Mouse (Mus musculus) macrophage (primary cell): ENCODE measurements around the gene Ccdc134. TPM values are rescaled to one million over a fixed set of nuclear protein-coding genes. Genes with fewer than 3 reads are reported as not detected.

Experiments used
- H3K27ac ChIP-seq: fragments of 350-480 bp; formaldehyde crosslinking; 2 replicates; pipeline ENCODE4 v1.9.0; 2021
- H3K36me3 ChIP-seq: fragments of 350-480 bp; formaldehyde crosslinking; 2 replicates; pipeline ENCODE4 v1.9.0; 2021; ENCODE audit errors: inconsistent target
- H3K4me3 ChIP-seq: fragments of 350-480 bp; formaldehyde crosslinking; 2 replicates; pipeline ENCODE4 v1.9.0; 2021; ENCODE audit errors: inconsistent target
- H3K79me2 ChIP-seq: fragments of 350-480 bp; formaldehyde crosslinking; 2 replicates; pipeline ENCODE4 v1.9.0; 2021; ENCODE audit errors: inconsistent target
- WGBS: methylation state at CpG from one replicate; pipeline ENCODE4 v1.1.7; 2026; ENCODE audit warnings: inconsistent platforms; ENCODE audit not compliant: missing documents; 5-methylcytosine and 5-hydroxymethylcytosine counted together
- polyA plus RNA-seq: library from polyadenylated mRNA; stranded (reverse); fragments of 250-400 nt; gene quantifications from 3 replicates; pipeline ENCODE4 v1.2.4, GENCODE M21; 2018; ENCODE audit warnings: inconsistent platforms

Gene Ccdc134
- polyA plus RNA-seq, 1 experiment from 2014 or later, result 6.6 TPM

DNA sequence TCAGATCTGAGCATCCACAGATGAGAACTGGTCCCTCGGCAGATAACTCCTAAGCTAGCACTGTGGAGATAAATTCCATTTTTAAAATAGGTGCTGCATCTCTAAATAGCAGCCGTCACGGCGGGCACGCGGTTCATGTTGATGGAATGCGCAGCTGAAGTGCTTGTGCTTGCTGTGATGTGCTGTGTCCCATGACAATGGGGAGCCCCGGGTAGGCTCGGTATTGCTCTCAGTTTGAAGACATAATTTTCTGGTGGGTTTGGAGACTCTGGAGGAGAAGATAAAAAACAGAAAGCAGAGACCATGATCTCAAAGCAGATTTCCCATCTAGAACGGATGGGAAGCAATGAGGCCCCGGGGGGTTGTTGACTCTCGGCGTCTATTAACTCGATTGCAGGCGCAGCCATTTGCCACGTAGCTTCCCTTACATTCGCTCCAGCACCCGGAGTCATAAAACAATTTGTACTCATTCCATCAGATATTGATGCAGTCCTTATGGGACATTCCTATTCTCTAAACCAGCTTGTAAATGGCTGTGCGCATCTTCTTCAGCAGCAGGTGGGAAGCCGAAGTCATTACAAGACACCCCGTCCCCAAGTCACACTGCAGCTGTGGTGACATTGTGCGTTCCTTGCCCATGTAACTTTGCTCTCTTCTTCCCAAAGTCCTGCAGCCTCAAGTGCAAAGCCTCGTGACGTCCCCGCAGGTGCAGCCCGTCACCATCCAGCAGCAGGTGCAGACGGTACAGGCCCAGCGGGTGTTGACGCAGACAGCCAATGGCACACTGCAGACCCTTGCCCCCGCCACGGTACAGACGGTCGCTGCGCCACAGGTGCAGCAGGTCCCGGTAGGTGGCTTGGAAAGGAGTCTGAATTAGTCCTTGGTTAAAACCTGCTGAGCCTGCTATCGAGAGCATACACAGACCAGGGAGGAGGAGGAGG, 43.0 kb downstream of the Ccdc134 start:
- WGBS, result 94% methylated on average over 36 of the region's 36 CpGs
- Histone ChIP-seq H3K36me3 (peaks cover 56% of the 10 kb centered on the region), H3K79me2 (peaks cover 51% of the 10 kb centered on the region), H3K27ac (no peak overlapping the region), H3K4me3 (no peak overlapping the region)

DNA sequence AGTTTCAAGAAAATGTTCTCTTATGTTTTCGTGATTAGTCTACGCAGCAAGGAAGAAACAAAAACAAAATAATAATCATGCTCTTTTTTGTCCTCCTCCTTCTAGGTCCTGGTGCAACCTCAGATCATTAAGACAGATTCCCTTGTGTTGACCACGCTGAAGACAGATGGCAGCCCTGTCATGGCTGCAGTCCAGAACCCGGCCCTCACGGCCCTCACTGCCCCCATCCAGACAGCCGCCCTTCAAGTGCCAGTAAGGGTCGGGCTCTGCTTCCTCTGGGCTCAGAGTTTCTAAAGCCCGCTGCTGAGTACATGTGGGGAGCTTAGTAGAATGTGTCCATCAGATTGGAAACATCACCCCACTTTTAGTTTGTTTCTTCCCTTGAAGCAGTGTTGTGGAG, 44.9 kb downstream of the Ccdc134 start:
- Histone ChIP-seq H3K36me3 (peaks cover 74% of the 10 kb centered on the region), H3K79me2 (peaks cover 32% of the 10 kb centered on the region), H3K27ac (no peak overlapping the region), H3K4me3 (no peak overlapping the region)
- 85% methylated on average over 8 of the region's 8 CpGs for WGBS

- Histone ChIP-seq H3K27ac (no peak overlapping the region), H3K36me3 (peaks cover 94% of the 10 kb centered on the region), H3K79me2 (peaks cover 8% of the 10 kb centered on the region), H3K4me3 (no peak overlapping the region)
- WGBS, result 97% methylated on average over 9 of the region's 9 CpGs
Measured at GRCm38 (mm10) chr15:82175091-82175490, 47.4 kb downstream of the Ccdc134 start.

DNA sequence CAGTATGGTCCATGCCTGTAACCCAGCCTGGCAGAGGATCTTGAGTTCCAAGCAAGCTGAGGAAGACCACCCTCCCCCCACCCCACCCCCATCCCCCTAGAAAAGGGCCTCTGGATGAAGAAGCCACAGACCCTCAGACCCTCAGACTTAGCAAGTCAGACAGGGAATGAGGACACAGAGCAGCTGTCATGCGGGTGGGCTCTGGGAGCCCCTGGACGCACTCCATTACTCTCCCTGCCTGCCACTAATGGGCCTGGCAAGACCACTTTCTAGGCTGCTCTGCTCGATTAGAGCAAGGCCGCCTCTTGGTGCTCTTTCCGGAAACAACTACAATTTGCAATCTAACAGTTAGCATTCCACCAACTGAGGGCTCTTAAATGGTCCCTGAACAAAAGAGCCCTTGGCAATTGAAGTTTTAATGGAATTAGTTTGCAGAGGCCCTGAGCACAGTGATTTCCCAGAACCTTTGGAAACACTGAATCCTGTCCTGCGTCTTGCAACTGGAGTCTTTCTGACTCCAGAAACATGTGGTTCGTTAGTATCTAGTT, 50.1 kb downstream of the Ccdc134 start:
- Histone ChIP-seq H3K36me3 (peaks cover 94% of the 10 kb centered on the region), H3K79me2 (no peaks in the 10 kb centered on the region), H3K4me3 (no peak overlapping the region), H3K27ac (no peak overlapping the region)
- 94% methylated on average over 7 of the region's 7 CpGs for WGBS

- 93% methylated on average over 4 of the region's 5 CpGs for WGBS
- Histone ChIP-seq H3K27ac (no peak overlapping the region), H3K36me3 (peaks cover 99% of the 10 kb centered on the region), H3K79me2 (no peaks in the 10 kb centered on the region), H3K4me3 (no peak overlapping the region)
Measured at GRCm38 (mm10) chr15:82181131-82181530, 53.4 kb downstream of the Ccdc134 start.

DNA sequence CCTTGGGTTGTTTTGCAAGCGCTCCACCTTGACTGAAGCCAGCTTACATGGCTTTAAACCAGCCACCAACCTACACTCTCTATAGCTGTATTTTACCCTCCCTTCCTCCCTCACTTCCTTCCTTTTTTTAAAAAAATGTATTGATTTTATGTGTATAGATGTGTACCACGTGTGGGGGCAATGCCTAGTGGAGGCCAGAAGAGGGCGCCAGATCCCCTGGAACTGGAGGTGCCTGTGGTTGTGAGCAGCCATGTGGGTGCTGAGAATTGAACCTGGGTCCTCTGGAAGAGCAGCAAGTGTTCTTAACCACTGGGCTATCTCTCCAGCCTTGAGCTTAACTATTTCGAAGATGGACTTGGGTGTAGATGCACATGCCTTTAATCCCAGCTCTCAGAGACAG, 54.6 kb downstream of the Ccdc134 start:
- H3K27ac ChIP-seq, result no peak overlapping the region
- peaks cover 93% of the 10 kb centered on the region for H3K36me3 ChIP-seq
- no peak overlapping the region for H3K4me3 ChIP-seq
- H3K79me2 ChIP-seq, result no peaks in the 10 kb centered on the region
- 97% methylated on average over 4 of the region's 4 CpGs for WGBS

DNA sequence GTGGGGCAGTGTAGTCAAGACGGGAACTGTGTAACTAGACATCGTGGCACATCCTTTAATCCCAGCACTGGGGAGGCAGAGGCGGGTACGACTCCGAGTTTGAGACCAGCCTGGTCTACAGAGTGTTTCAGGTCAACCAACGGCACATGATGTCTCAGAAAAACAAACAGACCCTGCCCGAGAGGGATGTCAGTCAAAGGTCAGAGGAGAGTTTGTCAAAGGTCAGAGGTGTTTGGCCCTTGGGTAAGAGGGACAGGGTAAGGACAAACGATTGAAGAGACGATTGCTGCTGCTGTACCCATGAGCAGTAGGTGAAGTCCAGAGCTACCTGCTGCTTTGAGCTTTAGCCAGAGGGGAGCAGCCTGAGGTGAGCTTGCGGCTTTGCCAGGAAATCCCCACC, 55.9 kb downstream of the Ccdc134 start:
- Histone ChIP-seq H3K36me3 (peaks cover 91% of the 10 kb centered on the region), H3K79me2 (no peaks in the 10 kb centered on the region), H3K27ac (no peak overlapping the region), H3K4me3 (no peak overlapping the region)
- 96% methylated on average over 10 of the region's 10 CpGs for WGBS

GRCm38 (mm10) chr15:82184183-82184582, 56.5 kb downstream of the Ccdc134 start:
- 95% methylated on average over 7 of the region's 7 CpGs for WGBS
- Histone ChIP-seq H3K4me3 (no peak overlapping the region), H3K79me2 (no peaks in the 10 kb centered on the region), H3K27ac (no peak overlapping the region), H3K36me3 (peaks cover 86% of the 10 kb centered on the region)

DNA sequence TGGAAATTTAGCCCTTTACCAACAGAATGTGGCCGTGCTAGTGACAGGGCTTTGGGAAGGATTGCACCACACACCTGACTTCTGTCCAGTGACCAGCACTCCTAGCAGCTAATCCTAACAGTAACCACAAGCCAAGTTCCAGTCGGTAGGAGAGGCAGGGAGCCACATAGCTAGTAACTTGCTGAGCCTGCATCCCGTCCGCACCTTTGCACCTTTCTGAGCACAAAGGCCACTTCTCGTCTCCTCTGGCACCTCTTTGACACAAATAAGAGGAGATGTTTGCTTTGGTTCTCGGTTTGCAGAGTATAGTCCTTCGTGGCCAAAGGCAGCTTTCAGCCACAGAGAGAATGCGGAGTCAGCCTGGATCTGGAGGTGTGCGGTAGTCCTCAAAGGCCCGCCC, 56.9 kb downstream of the Ccdc134 start:
- no peak overlapping the region for H3K4me3 ChIP-seq
- no peak overlapping the region for H3K27ac ChIP-seq
- peaks cover 81% of the 10 kb centered on the region for H3K36me3 ChIP-seq
- no peaks in the 10 kb centered on the region; the same call in 1 of the 2 replicates for H3K79me2 ChIP-seq
- WGBS, result 90% methylated on average over 9 of the region's 10 CpGs

GRCm38 (mm10) chr15:82185062-82185783, 57.5 kb downstream of the Ccdc134 start:
- no peaks in the 10 kb centered on the region; the same call in 1 of the 2 replicates for H3K79me2 ChIP-seq
- H3K36me3 ChIP-seq, result peaks cover 75% of the 10 kb centered on the region
- WGBS, result 92% methylated on average over 14 of the region's 14 CpGs
- H3K4me3 ChIP-seq, result no peak overlapping the region
- no peak overlapping the region for H3K27ac ChIP-seq

DNA sequence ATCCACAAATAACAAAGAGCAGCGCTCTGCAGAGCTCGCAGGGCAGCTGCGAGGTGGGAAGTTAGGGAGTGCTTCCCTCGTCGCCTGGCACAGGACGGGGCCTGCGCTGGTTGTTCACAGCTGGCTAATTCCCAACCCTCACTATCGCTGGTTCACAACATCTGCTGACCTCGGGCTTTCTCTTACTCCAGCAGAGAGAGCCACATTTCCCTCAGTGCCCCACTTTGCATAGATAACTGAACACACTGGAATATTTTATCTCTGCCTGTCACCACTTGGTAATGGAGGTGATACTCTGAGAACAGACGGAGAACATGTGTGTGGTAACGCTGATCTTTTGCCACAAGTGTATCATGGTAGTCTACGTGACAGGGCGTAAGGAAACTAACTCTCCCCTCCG, 58.4 kb downstream of the Ccdc134 start:
- WGBS, result 96% methylated on average over 14 of the region's 14 CpGs
- Histone ChIP-seq H3K79me2 (no peaks in the 10 kb centered on the region; the same call in 1 of the 2 replicates), H3K36me3 (peaks cover 70% of the 10 kb centered on the region), H3K27ac (no peak overlapping the region), H3K4me3 (no peak overlapping the region)

GRCm38 (mm10) chr15:82186931-82187330, 59.2 kb downstream of the Ccdc134 start:
- H3K27ac ChIP-seq, result no peak overlapping the region
- H3K79me2 ChIP-seq, result no peaks in the 10 kb centered on the region; the same call in 1 of the 2 replicates
- WGBS, result 15% methylated on average over 5 of the region's 5 CpGs
- no peak overlapping the region for H3K4me3 ChIP-seq
- H3K36me3 ChIP-seq, result peaks cover 70% of the 10 kb centered on the region

DNA sequence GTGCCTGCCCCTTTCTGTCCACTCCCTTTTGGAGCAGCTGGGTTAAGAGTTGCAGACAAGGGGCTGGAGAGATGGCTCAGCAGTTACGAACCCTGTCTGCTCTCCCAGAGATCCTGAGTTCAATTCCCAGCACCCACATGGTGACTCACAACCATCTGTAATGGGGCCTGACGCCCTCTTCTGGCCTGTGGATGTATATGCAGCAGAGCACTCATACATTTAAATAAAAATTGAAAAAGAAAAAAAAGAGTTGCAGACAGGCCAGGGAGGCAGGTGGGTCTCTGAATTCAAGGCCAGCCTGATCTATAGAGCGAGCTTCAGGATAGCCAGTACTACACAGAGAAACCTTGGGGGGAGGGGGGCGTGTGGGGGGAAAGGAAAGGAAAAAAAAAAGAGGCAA, 59.7 kb downstream of the Ccdc134 start:
- 95% methylated on average over 4 of the region's 4 CpGs for WGBS
- Histone ChIP-seq H3K79me2 (no peaks in the 10 kb centered on the region; the same call in 1 of the 2 replicates), H3K36me3 (peaks cover 70% of the 10 kb centered on the region), H3K27ac (no peak overlapping the region), H3K4me3 (no peak overlapping the region)

- WGBS, result 60% methylated on average over 1 of the region's 1 CpGs
- Histone ChIP-seq H3K36me3 (peaks cover 71% of the 10 kb centered on the region), H3K27ac (no peak overlapping the region), H3K79me2 (no peaks in the 10 kb centered on the region; the same call in 1 of the 2 replicates), H3K4me3 (no peak overlapping the region)
Measured at GRCm38 (mm10) chr15:82187924-82188323, 60.2 kb downstream of the Ccdc134 start.
